Mouse (Mus musculus): Measurements from ENCODE around the gene H2-T23. TPM values are rescaled to one million over a fixed set of nuclear protein-coding genes. Genes with fewer than 3 reads are reported as not detected.
"Not testable (repeated sequence)": the region's sequence is repeated elsewhere in the genome, so short reads cannot be mapped to it uniquely, and the experiment has no call there.

Gene H2-T23
- polyA plus RNA-seq, 1 experiment from 2014 or later: 2.6 TPM

GRCm38 (mm10) chr17:36036126-36036525, 3.5 kb upstream of the H2-T23 start:
- H3K36me3 ChIP-seq (ENCODE audit: control insufficient read depth, insufficient read depth, low read length); H3K4me2 ChIP-seq (ENCODE audit: low read depth, low read length); H3K9ac ChIP-seq (replicated peaks; ENCODE audit: low read depth, low read length); ATAC-seq (ENCODE audit: low read depth); H3K4me1 ChIP-seq (ENCODE audit: control insufficient read depth, insufficient read depth, low read length); H3K9me3 ChIP-seq (ENCODE audit: control insufficient read depth, low read length); H3K4me3 ChIP-seq (ENCODE audit: low read depth, low read length); H3K27me3 ChIP-seq (ENCODE audit: control insufficient read depth, insufficient read depth, low read length); H3K27ac ChIP-seq (ENCODE audit: low read depth, low read length): not testable (repeated sequence)
- WGBS: 88% methylated on average over 13 of the region's 13 CpGs

- ATAC-seq (ENCODE audit: low read depth): peak; percentile 31; the same call in 1 of the 2 replicates
- not testable (repeated sequence) for H3K27ac ChIP-seq (ENCODE audit: low read depth, low read length); H3K4me1 ChIP-seq (ENCODE audit: control insufficient read depth, insufficient read depth, low read length); H3K9me3 ChIP-seq (ENCODE audit: control insufficient read depth, low read length); H3K4me3 ChIP-seq (ENCODE audit: low read depth, low read length); H3K9ac ChIP-seq (replicated peaks; ENCODE audit: low read depth, low read length); H3K4me2 ChIP-seq (ENCODE audit: low read depth, low read length); H3K36me3 ChIP-seq (ENCODE audit: control insufficient read depth, insufficient read depth, low read length); H3K27me3 ChIP-seq (ENCODE audit: control insufficient read depth, insufficient read depth, low read length)
- WGBS: 40% methylated on average over 3 of the region's 3 CpGs
Observed at GRCm38 (mm10) chr17:36035010-36035638, 2.5 kb upstream of the H2-T23 start.

GRCm38 (mm10) chr17:36034524-36034923, 1.9 kb upstream of the H2-T23 start:
- not testable (repeated sequence) for H3K4me2 ChIP-seq (ENCODE audit: low read depth, low read length); H3K4me3 ChIP-seq (ENCODE audit: low read depth, low read length); H3K4me1 ChIP-seq (ENCODE audit: control insufficient read depth, insufficient read depth, low read length); H3K9me3 ChIP-seq (ENCODE audit: control insufficient read depth, low read length); H3K9ac ChIP-seq (replicated peaks; ENCODE audit: low read depth, low read length); H3K36me3 ChIP-seq (ENCODE audit: control insufficient read depth, insufficient read depth, low read length); ATAC-seq (ENCODE audit: low read depth); H3K27me3 ChIP-seq (ENCODE audit: control insufficient read depth, insufficient read depth, low read length); H3K27ac ChIP-seq (ENCODE audit: low read depth, low read length)
- WGBS: 68% methylated on average over 3 of the region's 3 CpGs

- peak; percentile 66 for ATAC-seq (ENCODE audit: low read depth)
- 2% methylated on average over 35 of the region's 40 CpGs for WGBS
- H3K4me1 ChIP-seq (ENCODE audit: control insufficient read depth, insufficient read depth, low read length); H3K27me3 ChIP-seq (ENCODE audit: control insufficient read depth, insufficient read depth, low read length); H3K27ac ChIP-seq (ENCODE audit: low read depth, low read length); H3K36me3 ChIP-seq (ENCODE audit: control insufficient read depth, insufficient read depth, low read length); H3K9me3 ChIP-seq (ENCODE audit: control insufficient read depth, low read length): not testable (repeated sequence)
- H3K4me3 ChIP-seq (ENCODE audit: low read depth, low read length): peak overlapping the region; percentile 31
- H3K9ac ChIP-seq (replicated peaks; ENCODE audit: low read depth, low read length): peak overlapping the region; percentile 39; the same call in 1 of the 2 replicates
- peak overlapping the region; percentile 68 for H3K4me2 ChIP-seq (ENCODE audit: low read depth, low read length)
Observed at GRCm38 (mm10) chr17:36031583-36032331, 898 bp downstream of the H2-T23 start.

- peak overlapping the region; percentile 68 for H3K4me2 ChIP-seq (ENCODE audit: low read depth, low read length)
- H3K36me3 ChIP-seq (ENCODE audit: control insufficient read depth, insufficient read depth, low read length); H3K27ac ChIP-seq (ENCODE audit: low read depth, low read length); H3K27me3 ChIP-seq (ENCODE audit: control insufficient read depth, insufficient read depth, low read length); H3K4me1 ChIP-seq (ENCODE audit: control insufficient read depth, insufficient read depth, low read length); H3K9me3 ChIP-seq (ENCODE audit: control insufficient read depth, low read length); H3K4me3 ChIP-seq (ENCODE audit: low read depth, low read length): not testable (repeated sequence)
- peak overlapping the region; percentile 21; the same call in 1 of the 2 replicates for H3K9ac ChIP-seq (replicated peaks; ENCODE audit: low read depth, low read length)
- WGBS: 41% methylated on average over 8 of the region's 8 CpGs
- peak; percentile 19; the same call in 1 of the 2 replicates for ATAC-seq (ENCODE audit: low read depth)
Observed at GRCm38 (mm10) chr17:36030703-36031582, 1.7 kb downstream of the H2-T23 start.

GRCm38 (mm10) chr17:36030046-36030702, 2.5 kb downstream of the H2-T23 start:
- H3K36me3 ChIP-seq (ENCODE audit: control insufficient read depth, insufficient read depth, low read length); H3K27ac ChIP-seq (ENCODE audit: low read depth, low read length); H3K9ac ChIP-seq (replicated peaks; ENCODE audit: low read depth, low read length); H3K4me1 ChIP-seq (ENCODE audit: control insufficient read depth, insufficient read depth, low read length); ATAC-seq (ENCODE audit: low read depth); H3K9me3 ChIP-seq (ENCODE audit: control insufficient read depth, low read length); H3K4me2 ChIP-seq (ENCODE audit: low read depth, low read length); H3K27me3 ChIP-seq (ENCODE audit: control insufficient read depth, insufficient read depth, low read length); H3K4me3 ChIP-seq (ENCODE audit: low read depth, low read length): not testable (repeated sequence)
- WGBS: 56% methylated on average over 2 of the region's 4 CpGs

GRCm38 (mm10) chr17:36028879-36029619, 3.6 kb downstream of the H2-T23 start:
- H3K4me1 ChIP-seq (ENCODE audit: control insufficient read depth, insufficient read depth, low read length): no peaks in the 10 kb centered on the region
- no peaks in the 10 kb centered on the region for H3K27me3 ChIP-seq (ENCODE audit: control insufficient read depth, insufficient read depth, low read length)
- H3K36me3 ChIP-seq (ENCODE audit: control insufficient read depth, insufficient read depth, low read length): no peaks in the 10 kb centered on the region
- 81% methylated on average over 7 of the region's 7 CpGs for WGBS
- no peaks in the 10 kb centered on the region for H3K9me3 ChIP-seq (ENCODE audit: control insufficient read depth, low read length)
- no peak overlapping the region for H3K4me2 ChIP-seq (ENCODE audit: low read depth, low read length)
- H3K4me3 ChIP-seq (ENCODE audit: low read depth, low read length): no peak overlapping the region
- no peak for ATAC-seq (ENCODE audit: low read depth)
- no peak overlapping the region for H3K9ac ChIP-seq (replicated peaks; ENCODE audit: low read depth, low read length)
- H3K27ac ChIP-seq (ENCODE audit: low read depth, low read length): no peak overlapping the region

- no peaks in the 10 kb centered on the region for H3K9me3 ChIP-seq (ENCODE audit: control insufficient read depth, low read length)
- H3K9ac ChIP-seq (replicated peaks; ENCODE audit: low read depth, low read length): no peak overlapping the region
- no peak for ATAC-seq (ENCODE audit: low read depth)
- no peak overlapping the region for H3K4me3 ChIP-seq (ENCODE audit: low read depth, low read length)
- no peaks in the 10 kb centered on the region for H3K36me3 ChIP-seq (ENCODE audit: control insufficient read depth, insufficient read depth, low read length)
- WGBS: 92% methylated on average over 4 of the region's 4 CpGs
- no peak overlapping the region for H3K27ac ChIP-seq (ENCODE audit: low read depth, low read length)
- H3K4me1 ChIP-seq (ENCODE audit: control insufficient read depth, insufficient read depth, low read length): no peaks in the 10 kb centered on the region
- no peak overlapping the region for H3K4me2 ChIP-seq (ENCODE audit: low read depth, low read length)
- H3K27me3 ChIP-seq (ENCODE audit: control insufficient read depth, insufficient read depth, low read length): no peaks in the 10 kb centered on the region
Observed at GRCm38 (mm10) chr17:36027663-36028062, 5.0 kb downstream of the H2-T23 start.

Data from neural tube, embryonic 14.5 days (tissue).